In genomic region chr10:79794491-79794931, GRCm38 (mm10) we compare ENCODE assay signal across 8 mouse cellular contexts. TPM values are rescaled to one million over a fixed set of nuclear protein-coding genes. Genes with fewer than 3 reads are reported as not detected.
DNase-seq lines count a peak whose midpoint lies in the region; ATAC-seq and TF ChIP-seq lines count a peak whose summit lies in the region.

No protein-coding gene starts in this region.

- DNase-seq in adrenal gland, postnatal 36 days = peak; percentile 70 to 83
- no peak for DNase-seq in forebrain, postnatal 0 days
- DNase-seq in liver, embryonic 11.5 days (ENCODE audit: low spot score) = no peak
- DNase-seq in B cell, adult 2 months = no peak

- ATAC-seq in forebrain, postnatal 0 days = no peak
- ATAC-seq in hindbrain, embryonic 13.5 days (ENCODE audit: low FRiP score) = peak; percentile 61
- ATAC-seq in liver, embryonic 11.5 days (replicated peaks; ENCODE audit: low FRiP score) = no peak
- peak; percentile 6 for ATAC-seq in neural tube, embryonic 14.5 days (ENCODE audit: low read depth)
- ATAC-seq in megakaryocyte progenitor cell, adult 5-6 weeks (replicated peaks; ENCODE audit: poor library complexity) = no peak

- no peak for TF ChIP-seq EP300 in ES-Bruce4 (IDR thresholded peaks at IDR 0.05; ENCODE audit: insufficient read depth, low read depth, low read length)

- H3K4me1 ChIP-seq in ES-Bruce4 (ENCODE audit: control insufficient read depth, insufficient read depth, low read length) = peaks cover 3% of the 10 kb centered on the region
- peaks cover 15% of the 10 kb centered on the region; the same call in 1 of the 2 replicates for H3K4me1 ChIP-seq in forebrain, postnatal 0 days (ENCODE audit: insufficient read depth)
- H3K4me1 ChIP-seq in hindbrain, embryonic 13.5 days (replicated peaks) = peaks cover 51% of the 10 kb centered on the region
- peaks cover 20% of the 10 kb centered on the region for H3K4me1 ChIP-seq in liver, embryonic 11.5 days (replicated peaks; ENCODE audit: control insufficient read depth, insufficient read depth, low read length)
- H3K4me1 ChIP-seq in neural tube, embryonic 14.5 days (ENCODE audit: control insufficient read depth, insufficient read depth, low read length) = peaks cover 19% of the 10 kb centered on the region

- TF ChIP-seq CTCF in ES-Bruce4 (IDR thresholded peaks at IDR 0.05; ENCODE audit: low read depth, low read length) = no peak
- TF ChIP-seq CTCF in forebrain, postnatal 0 days (IDR thresholded peaks at IDR 0.05; ENCODE audit: low read depth) = no peak

- H3K27me3 ChIP-seq in ES-Bruce4 (ENCODE audit: control insufficient read depth, insufficient read depth, low read length, poor library complexity, severe bottlenecking) = no peaks in the 10 kb centered on the region
- H3K27me3 ChIP-seq in forebrain, postnatal 0 days (ENCODE audit: insufficient read depth, low read length) = no peaks in the 10 kb centered on the region
- 0 out of 2 replicates have a peak, but pooled peaks cover 4% of the 10 kb centered on the region for H3K27me3 ChIP-seq in hindbrain, embryonic 13.5 days
- H3K27me3 ChIP-seq in liver, embryonic 11.5 days (replicated peaks; ENCODE audit: control insufficient read depth, insufficient read depth, low read length) = no peaks in the 10 kb centered on the region
- no peaks in the 10 kb centered on the region; the same call in 1 of the 2 replicates for H3K27me3 ChIP-seq in neural tube, embryonic 14.5 days (ENCODE audit: control insufficient read depth, insufficient read depth, low read length)

- peak overlapping the region; percentile 91 for H3K9ac ChIP-seq in ES-Bruce4 (ENCODE audit: low read depth, poor library complexity, severe bottlenecking)
- peak overlapping the region; percentile 98 for H3K9ac ChIP-seq in forebrain, postnatal 0 days
- H3K9ac ChIP-seq in hindbrain, embryonic 13.5 days = peak overlapping the region; percentile 97
- 0 out of 2 replicates have a peak overlapping the region, but pooled peaks have one; percentile 18 for H3K9ac ChIP-seq in liver, embryonic 11.5 days (ENCODE audit: low read depth, low read length)
- H3K9ac ChIP-seq in neural tube, embryonic 14.5 days (replicated peaks; ENCODE audit: low read depth, low read length) = peak overlapping the region; percentile 97

- TF ChIP-seq POLR2A in ES-Bruce4 (IDR thresholded peaks at IDR 0.05; ENCODE audit: insufficient read depth, low read length) = no peak

- WGBS in forebrain, postnatal 0 days = 2% methylated on average over 10 of the region's 10 CpGs
- 3% methylated on average over 10 of the region's 10 CpGs for WGBS in hindbrain, embryonic 13.5 days
- WGBS in liver, embryonic 11.5 days = 24% methylated on average over 10 of the region's 10 CpGs
- WGBS in neural tube, embryonic 14.5 days = 5% methylated on average over 10 of the region's 10 CpGs

- H3K9me3 ChIP-seq in ES-Bruce4 (replicated peaks; ENCODE audit: control insufficient read depth, insufficient read depth, low read length, poor library complexity, severe bottlenecking) = no peaks in the 10 kb centered on the region
- H3K9me3 ChIP-seq in forebrain, postnatal 0 days (ENCODE audit: low read length) = no peaks in the 10 kb centered on the region
- H3K9me3 ChIP-seq in hindbrain, embryonic 13.5 days = no peaks in the 10 kb centered on the region
- no peaks in the 10 kb centered on the region for H3K9me3 ChIP-seq in liver, embryonic 11.5 days (ENCODE audit: control insufficient read depth, low read length)
- H3K9me3 ChIP-seq in neural tube, embryonic 14.5 days (ENCODE audit: control insufficient read depth, low read length) = no peaks in the 10 kb centered on the region

- peak overlapping the region; percentile 88 for H3K4me2 ChIP-seq in forebrain, postnatal 0 days (ENCODE audit: low read depth)
- H3K4me2 ChIP-seq in hindbrain, embryonic 13.5 days = peak overlapping the region; percentile 95
- H3K4me2 ChIP-seq in liver, embryonic 11.5 days = peak overlapping the region; percentile 93
- H3K4me2 ChIP-seq in neural tube, embryonic 14.5 days (ENCODE audit: low read depth, low read length) = peak overlapping the region; percentile 80

- no peak overlapping the region for H3K27ac ChIP-seq in ES-Bruce4 (ENCODE audit: insufficient read depth, low read length)
- H3K27ac ChIP-seq in forebrain, postnatal 0 days (ENCODE audit: low read depth, low read length) = peak overlapping the region; percentile 94
- peak overlapping the region; percentile 94 for H3K27ac ChIP-seq in hindbrain, embryonic 13.5 days
- no peak overlapping the region for H3K27ac ChIP-seq in liver, embryonic 11.5 days (ENCODE audit: low read depth, low read length)
- peak overlapping the region; percentile 88 for H3K27ac ChIP-seq in neural tube, embryonic 14.5 days (ENCODE audit: low read depth, low read length)

- H3K4me3 ChIP-seq in ES-Bruce4 (ENCODE audit: low read depth, low read length) = peak overlapping the region; percentile 88
- H3K4me3 ChIP-seq in forebrain, postnatal 0 days (ENCODE audit: low read depth, low read length) = peak overlapping the region; percentile 92
- H3K4me3 ChIP-seq in hindbrain, embryonic 13.5 days = peak overlapping the region; percentile 96
- H3K4me3 ChIP-seq in liver, embryonic 11.5 days (ENCODE audit: low read depth, low read length) = peak overlapping the region; percentile 76
- peak overlapping the region; percentile 85 for H3K4me3 ChIP-seq in neural tube, embryonic 14.5 days (ENCODE audit: low read depth, low read length)

- no peaks in the 10 kb centered on the region for H3K36me3 ChIP-seq in ES-Bruce4 (ENCODE audit: control insufficient read depth, insufficient read depth, low read length, poor library complexity, severe bottlenecking)
- no peaks in the 10 kb centered on the region for H3K36me3 ChIP-seq in forebrain, postnatal 0 days (ENCODE audit: insufficient read depth)
- 0 out of 2 replicates have a peak, but pooled peaks cover 3% of the 10 kb centered on the region for H3K36me3 ChIP-seq in hindbrain, embryonic 13.5 days
- H3K36me3 ChIP-seq in liver, embryonic 11.5 days (ENCODE audit: control insufficient read depth, insufficient read depth, low read length) = no peaks in the 10 kb centered on the region
- no peaks in the 10 kb centered on the region for H3K36me3 ChIP-seq in neural tube, embryonic 14.5 days (ENCODE audit: control insufficient read depth, insufficient read depth, low read length)

RNA-seq across cellular contexts. Expression of gene Palm, which starts 1.1 kb away (rescaled TPM):
- 53.3 and 53.7 TPM in 2 replicates for polyA plus RNA-seq in ES-Bruce4 (2011; ENCODE audit: insufficient read depth, insufficient read length, low read depth, missing spikeins)
- total RNA-seq in adrenal gland, postnatal 36 days (2021) = 10 to 100 TPM; 75.4 to 93.7 TPM
- 154 and 178 TPM in 2 replicates for total RNA-seq in forebrain, postnatal 0 days (2014; rRNA removed)
- 351 and 365 TPM in 2 replicates for polyA plus RNA-seq in forebrain, postnatal 0 days (2015; fragmentation: Nextera tagmentation; extraction: Ambion mirVana)
- polyA plus RNA-seq in hindbrain, embryonic 13.5 days (2015; fragmentation: Nextera tagmentation; extraction: Ambion mirVana) = 240 and 252 TPM in 2 replicates
- polyA plus RNA-seq in liver, embryonic 11.5 days (2014; fragmentation: Nextera tagmentation; extraction: Ambion mirVana) = 27.6 and 28.6 TPM in 2 replicates
- 233 and 247 TPM in 2 replicates for polyA plus RNA-seq in neural tube, embryonic 14.5 days (2014; fragmentation: Nextera tagmentation; extraction: Ambion mirVana)
- 65.3 and 71.4 TPM in 2 replicates for total RNA-seq in megakaryocyte progenitor cell, adult 5-6 weeks (2015)
- total RNA-seq in megakaryocyte progenitor cell, adult 5-6 weeks (2017) = 43.4 and 53.4 TPM in 2 replicates

RNA-seq across cellular contexts. Expression of gene Prss57, which starts 3.8 kb away (rescaled TPM):
- not detected in 2 replicates for polyA plus RNA-seq in ES-Bruce4 (2011; ENCODE audit: insufficient read depth, insufficient read length, low read depth, missing spikeins)
- total RNA-seq in adrenal gland, postnatal 36 days (2021) = not detected
- total RNA-seq in forebrain, postnatal 0 days (2014; rRNA removed) = 0.31 TPM in 1 of 2 replicates, not detected in the other
- 0.35 and 0.67 TPM in 2 replicates for polyA plus RNA-seq in forebrain, postnatal 0 days (2015; fragmentation: Nextera tagmentation; extraction: Ambion mirVana)
- polyA plus RNA-seq in hindbrain, embryonic 13.5 days (2015; fragmentation: Nextera tagmentation; extraction: Ambion mirVana) = 0.18 TPM in 1 of 2 replicates, not detected in the other
- polyA plus RNA-seq in liver, embryonic 11.5 days (2014; fragmentation: Nextera tagmentation; extraction: Ambion mirVana) = 1.5 and 1.7 TPM in 2 replicates
- polyA plus RNA-seq in neural tube, embryonic 14.5 days (2014; fragmentation: Nextera tagmentation; extraction: Ambion mirVana) = not detected in 2 replicates
- 160 and 189 TPM in 2 replicates for total RNA-seq in megakaryocyte progenitor cell, adult 5-6 weeks (2015)
- 95.1 and 100.0 TPM in 2 replicates for total RNA-seq in megakaryocyte progenitor cell, adult 5-6 weeks (2017)

RNA-seq across cellular contexts. Expression of gene Fstl3, which starts 17.4 kb away (rescaled TPM):
- polyA plus RNA-seq in ES-Bruce4 (2011; ENCODE audit: insufficient read depth, insufficient read length, low read depth, missing spikeins) = 7.7 TPM in 2 replicates
- total RNA-seq in adrenal gland, postnatal 36 days (2021) = 10 to 100 TPM; 11.3 to 22.9 TPM
- 2.1 and 4.5 TPM in 2 replicates for total RNA-seq in forebrain, postnatal 0 days (2014; rRNA removed)
- 1.7 and 2.8 TPM in 2 replicates for polyA plus RNA-seq in forebrain, postnatal 0 days (2015; fragmentation: Nextera tagmentation; extraction: Ambion mirVana)
- 1.3 and 1.4 TPM in 2 replicates for polyA plus RNA-seq in hindbrain, embryonic 13.5 days (2015; fragmentation: Nextera tagmentation; extraction: Ambion mirVana)
- 1.8 and 2.6 TPM in 2 replicates for polyA plus RNA-seq in liver, embryonic 11.5 days (2014; fragmentation: Nextera tagmentation; extraction: Ambion mirVana)
- 1.7 and 2.3 TPM in 2 replicates for polyA plus RNA-seq in neural tube, embryonic 14.5 days (2014; fragmentation: Nextera tagmentation; extraction: Ambion mirVana)
- 1.6 and 2.7 TPM in 2 replicates for total RNA-seq in megakaryocyte progenitor cell, adult 5-6 weeks (2015)
- total RNA-seq in megakaryocyte progenitor cell, adult 5-6 weeks (2017) = 1.3 and 3.6 TPM in 2 replicates

RNA-seq across cellular contexts. Expression of gene Misp, which starts 26.3 kb away (rescaled TPM):
- polyA plus RNA-seq in ES-Bruce4 (2011; ENCODE audit: insufficient read depth, insufficient read length, low read depth, missing spikeins) = 4.0 and 6.4 TPM in 2 replicates
- total RNA-seq in adrenal gland, postnatal 36 days (2021) = under 1 TPM in 1 of 2 experiments, not detected in 1; 0.43 TPM
- 0.24 and 0.77 TPM in 2 replicates for total RNA-seq in forebrain, postnatal 0 days (2014; rRNA removed)
- 0.09 and 0.41 TPM in 2 replicates for polyA plus RNA-seq in forebrain, postnatal 0 days (2015; fragmentation: Nextera tagmentation; extraction: Ambion mirVana)
- polyA plus RNA-seq in hindbrain, embryonic 13.5 days (2015; fragmentation: Nextera tagmentation; extraction: Ambion mirVana) = 0.84 and 1.0 TPM in 2 replicates
- 0.69 and 1.5 TPM in 2 replicates for polyA plus RNA-seq in liver, embryonic 11.5 days (2014; fragmentation: Nextera tagmentation; extraction: Ambion mirVana)
- polyA plus RNA-seq in neural tube, embryonic 14.5 days (2014; fragmentation: Nextera tagmentation; extraction: Ambion mirVana) = 0.35 and 0.36 TPM in 2 replicates
- total RNA-seq in megakaryocyte progenitor cell, adult 5-6 weeks (2015) = not detected in 2 replicates
- 0.58 TPM in 1 of 2 replicates, not detected in the other for total RNA-seq in megakaryocyte progenitor cell, adult 5-6 weeks (2017)

RNA-seq across cellular contexts. Expression of gene Rnf126, which starts 27.8 kb away (rescaled TPM):
- polyA plus RNA-seq in ES-Bruce4 (2011; ENCODE audit: insufficient read depth, insufficient read length, low read depth, missing spikeins) = 49.6 and 61.5 TPM in 2 replicates
- 10 to 100 TPM; 53.0 to 55.2 TPM for total RNA-seq in adrenal gland, postnatal 36 days (2021)
- 54.1 and 88.3 TPM in 2 replicates for total RNA-seq in forebrain, postnatal 0 days (2014; rRNA removed)
- polyA plus RNA-seq in forebrain, postnatal 0 days (2015; fragmentation: Nextera tagmentation; extraction: Ambion mirVana) = 131 and 143 TPM in 2 replicates
- 87.9 and 90.7 TPM in 2 replicates for polyA plus RNA-seq in hindbrain, embryonic 13.5 days (2015; fragmentation: Nextera tagmentation; extraction: Ambion mirVana)
- 105 and 119 TPM in 2 replicates for polyA plus RNA-seq in liver, embryonic 11.5 days (2014; fragmentation: Nextera tagmentation; extraction: Ambion mirVana)
- 89.3 and 93.7 TPM in 2 replicates for polyA plus RNA-seq in neural tube, embryonic 14.5 days (2014; fragmentation: Nextera tagmentation; extraction: Ambion mirVana)
- 55.6 and 63.0 TPM in 2 replicates for total RNA-seq in megakaryocyte progenitor cell, adult 5-6 weeks (2015)
- 18.4 and 20.2 TPM in 2 replicates for total RNA-seq in megakaryocyte progenitor cell, adult 5-6 weeks (2017)

Comparison
In these comparisons a context has a peak if more than half of its experiments do, and no peak if none do; other contexts are left out.
1. H3K27ac ChIP-seq: peak in forebrain, postnatal 0 days (single experiment), hindbrain, embryonic 13.5 days (single experiment) and neural tube, embryonic 14.5 days (single experiment); none in ES-Bruce4 (single experiment) and liver, embryonic 11.5 days (single experiment).
2. H3K9ac ChIP-seq: peak in every context shown above with its lines; median percentile 98 in forebrain, postnatal 0 days; 97 in hindbrain, embryonic 13.5 days; 97 in neural tube, embryonic 14.5 days; 91 in ES-Bruce4; 18 in liver, embryonic 11.5 days.
3. DNase-seq: peak in adrenal gland, postnatal 36 days (2 of 2); none in forebrain, postnatal 0 days (single experiment), liver, embryonic 11.5 days (single experiment) and B cell, adult 2 months (0 of 2).
4. ATAC-seq: peak in hindbrain, embryonic 13.5 days (single experiment) and neural tube, embryonic 14.5 days (single experiment); none in forebrain, postnatal 0 days (single experiment), liver, embryonic 11.5 days (single experiment) and megakaryocyte progenitor cell, adult 5-6 weeks (single experiment).
5. Peak in every context shown above with its lines, with median percentiles within 50 percentile points of each other: H3K4me3 ChIP-seq and H3K4me2 ChIP-seq.